Mouse (Mus musculus) heart, embryonic 14.5 days (tissue): ENCODE data around the gene Exoc3l2. TPM values are rescaled to one million over a fixed set of nuclear protein-coding genes. Genes with fewer than 3 reads are reported as not detected.

Experiments used
- ATAC-seq: fragments of 200-750 bp; cut with Nextera tagmentation; 2 replicates; pipeline ENCODE4 v1.8.0; 2017; ENCODE audit warnings: low read depth, moderate TSS enrichment; ENCODE audit not compliant: insufficient number of reproducible peaks, insufficient read depth, low FRiP score
- H3K27ac ChIP-seq, 2 experiments: fragments of 200-500 bp in 1 of 2; fragments of 300-500 bp in 1 of 2; sonication (generic) in 1 of 2; replicated peaks in 1 of 2; 2 replicates each; pipeline ENCODE4 v1.5.1; 2012 to 2014; ENCODE audit warnings: low read depth in 2 of 2, low read length in 2 of 2, control low read depth in 1 of 2, mild to moderate bottlenecking in 1 of 2, mixed read lengths in 1 of 2; ENCODE audit not compliant: control insufficient read depth in 1 of 2, insufficient read depth in 1 of 2
- H3K27me3 ChIP-seq: fragments of 300-500 bp; sonication (generic); 2 replicates; pipeline ENCODE4 v1.6.1; 2014; ENCODE audit warnings: mild to moderate bottlenecking, low read length, control low read depth; ENCODE audit not compliant: control insufficient read depth, insufficient read depth
- H3K36me3 ChIP-seq: fragments of 300-500 bp; sonication (generic); 2 replicates; pipeline ENCODE4 v1.6.1; 2014; ENCODE audit warnings: mild to moderate bottlenecking, control low read depth, low read length, mixed read lengths; ENCODE audit not compliant: control insufficient read depth, insufficient read depth
- H3K4me1 ChIP-seq, 2 experiments: fragments of 200-500 bp in 1 of 2; fragments of 300-500 bp in 1 of 2; sonication (generic) in 1 of 2; 2 replicates each; pipeline ENCODE4 v1.6.1; 2012 to 2014; ENCODE audit warnings: low read length in 2 of 2, control low read depth in 1 of 2, mixed read lengths in 1 of 2; ENCODE audit not compliant: control insufficient read depth in 2 of 2, insufficient read depth in 2 of 2
- H3K4me2 ChIP-seq: fragments of 300-500 bp; sonication (generic); 2 replicates; pipeline ENCODE4 v1.6.1; 2014; ENCODE audit warnings: mild to moderate bottlenecking, low read length
- H3K4me3 ChIP-seq, 2 experiments: fragments of 200-500 bp in 1 of 2; fragments of 300-500 bp in 1 of 2; sonication (generic) in 1 of 2; 2 replicates each; pipeline ENCODE4 v1.5.1; 2012 to 2014; ENCODE audit warnings: low read length in 2 of 2, mild to moderate bottlenecking in 2 of 2, control low read depth in 1 of 2, low read depth in 1 of 2, moderate library complexity in 1 of 2; ENCODE audit not compliant: control insufficient read depth in 1 of 2, insufficient read depth in 1 of 2
- H3K9ac ChIP-seq: fragments of 300-500 bp; sonication (generic); 2 replicates; pipeline ENCODE4 v1.6.1; 2014; ENCODE audit warnings: mild to moderate bottlenecking, low read length
- H3K9me3 ChIP-seq: fragments of 300-500 bp; sonication (generic); 2 replicates; pipeline ENCODE4 v1.6.1; 2016; ENCODE audit warnings: low read length, control low read depth; ENCODE audit not compliant: control insufficient read depth
- WGBS: fragments of 180-500 bp; shearing (Covaris S2); extraction: QIAGEN DNeasy Blood & Tissue Kit; methylation state at CpG from one replicate; pipeline ENCODE4 v1.1.7; 2014; 5-methylcytosine and 5-hydroxymethylcytosine counted together
- polyA plus RNA-seq: library from polyadenylated mRNA; unstranded; fragments of >200 nt; fragmentation: Nextera tagmentation; extraction: Ambion mirVana; gene quantifications from 2 replicates; pipeline ENCODE4 v1.2.1, GENCODE M21; 2014

Gene Exoc3l2
- polyA plus RNA-seq, 1 experiment from 2014 or later, result 1.8 TPM

GRCm38 (mm10) chr7:19462443-19462842 is 688 bp upstream of the Exoc3l2 start:
- 0 out of 4 replicates have a peak overlapping the region, but pooled peaks of 1 of the 2 experiments have one; percentile 20 for H3K4me3 ChIP-seq
- no peaks in the 10 kb centered on the region for H3K9me3 ChIP-seq
- no peak for ATAC-seq
- H3K4me1 ChIP-seq, result peaks cover 14 to 21% of the 10 kb centered on the region in 2 experiments
- peaks cover 13% of the 10 kb centered on the region; the same call in 1 of the 2 replicates for H3K27me3 ChIP-seq
- 53% methylated on average over 4 of the region's 4 CpGs for WGBS
- H3K9ac ChIP-seq, result no peak overlapping the region
- no peaks in the 10 kb centered on the region for H3K36me3 ChIP-seq
- H3K27ac ChIP-seq, result 0 out of 4 replicates have a peak overlapping the region, but pooled peaks of 1 of the 2 experiments have one; percentile 12
- H3K4me2 ChIP-seq, result 0 out of 2 replicates have a peak overlapping the region, but pooled peaks have one; percentile 51

GRCm38 (mm10) chr7:19464367-19465307 is 1.5 kb downstream of the Exoc3l2 start:
- Histone ChIP-seq H3K36me3 (no peaks in the 10 kb centered on the region), H3K4me3 (peak overlapping the region; percentile 8 to 16; a peak in 2 of 4 replicates), H3K9ac (peak overlapping the region; percentile 50; the same call in 1 of the 2 replicates), H3K4me1 (peaks cover 11% of the 10 kb centered on the region in 2 experiments), H3K27me3 (peaks cover 20% of the 10 kb centered on the region), H3K4me2 (peak overlapping the region; percentile 51), H3K27ac (peak overlapping the region in 1 of 2 experiments; percentile 55; a peak in 2 of 4 replicates), H3K9me3 (no peaks in the 10 kb centered on the region)
- ATAC-seq, result 0 out of 2 replicates have a peak, but pooled peaks have one; percentile 29
- WGBS, result 9% methylated on average over 22 of the region's 22 CpGs

GRCm38 (mm10) chr7:19466602-19467145 is 3.5 kb downstream of the Exoc3l2 start:
- no peak overlapping the region for H3K27ac ChIP-seq
- no peak for ATAC-seq
- WGBS, result 46% methylated on average over 5 of the region's 5 CpGs
- H3K4me2 ChIP-seq, result no peak overlapping the region
- no peak overlapping the region for H3K9ac ChIP-seq
- no peak overlapping the region for H3K4me3 ChIP-seq
- no peaks in the 10 kb centered on the region for H3K9me3 ChIP-seq
- H3K27me3 ChIP-seq, result peaks cover 35% of the 10 kb centered on the region
- H3K4me1 ChIP-seq, result peaks cover 11% of the 10 kb centered on the region in 2 experiments
- H3K36me3 ChIP-seq, result no peaks in the 10 kb centered on the region

DNA sequence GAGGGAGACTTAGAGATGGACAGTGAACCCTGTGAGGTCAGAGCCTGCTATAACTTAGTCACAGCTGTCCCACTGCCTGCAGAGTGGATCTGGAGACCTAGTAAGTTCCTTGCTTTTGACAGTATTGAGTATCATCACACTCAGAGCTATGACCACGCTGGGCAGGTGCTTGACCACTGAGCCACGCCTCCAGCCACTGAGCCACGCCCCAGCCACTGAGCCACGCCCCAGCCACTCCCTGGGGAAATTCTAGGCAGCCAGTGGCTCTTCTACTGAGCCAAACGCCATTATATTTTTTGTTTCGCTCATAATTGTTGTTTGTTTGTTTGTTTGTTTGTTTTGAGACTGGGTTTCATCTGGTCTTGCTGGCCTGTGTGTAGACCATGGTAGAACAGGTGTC is 4.5 kb downstream of the Exoc3l2 start:
- Histone ChIP-seq H3K27me3 (peaks cover 44% of the 10 kb centered on the region), H3K4me3 (no peak overlapping the region), H3K27ac (no peak overlapping the region), H3K9me3 (no peaks in the 10 kb centered on the region), H3K4me1 (peaks cover 14 to 15% of the 10 kb centered on the region in 2 experiments), H3K9ac (no peak overlapping the region), H3K4me2 (no peak overlapping the region), H3K36me3 (no peaks in the 10 kb centered on the region)
- ATAC-seq, result no peak
- WGBS, result 28% methylated on average over 6 of the region's 6 CpGs

GRCm38 (mm10) chr7:19468279-19468678 is 5.1 kb downstream of the Exoc3l2 start:
- no peak overlapping the region for H3K4me2 ChIP-seq
- H3K27ac ChIP-seq, result no peak overlapping the region
- H3K36me3 ChIP-seq, result no peaks in the 10 kb centered on the region
- H3K9ac ChIP-seq, result no peak overlapping the region
- peaks cover 14 to 15% of the 10 kb centered on the region in 2 experiments for H3K4me1 ChIP-seq
- H3K4me3 ChIP-seq, result no peak overlapping the region
- 68% methylated on average over 12 of the region's 12 CpGs for WGBS
- no peaks in the 10 kb centered on the region for H3K9me3 ChIP-seq
- H3K27me3 ChIP-seq, result peaks cover 51% of the 10 kb centered on the region
- ATAC-seq, result no peak

- Histone ChIP-seq H3K9ac (no peak overlapping the region), H3K9me3 (no peaks in the 10 kb centered on the region), H3K27ac (no peak overlapping the region), H3K4me2 (no peak overlapping the region; the same call in 1 of the 2 replicates), H3K27me3 (peaks cover 56% of the 10 kb centered on the region), H3K36me3 (no peaks in the 10 kb centered on the region), H3K4me3 (no peak overlapping the region), H3K4me1 (peaks cover 9 to 16% of the 10 kb centered on the region in 2 experiments)
- ATAC-seq, result no peak
- WGBS, result 35% methylated on average over 23 of the region's 23 CpGs
These were observed 6.3 kb downstream of the Exoc3l2 start for GRCm38 (mm10) chr7:19469404-19469803.

GRCm38 (mm10) chr7:19470308-19470707 is 7.2 kb downstream of the Exoc3l2 start:
- 20% methylated on average over 14 of the region's 14 CpGs for WGBS
- ATAC-seq, result no peak
- peaks cover 59% of the 10 kb centered on the region for H3K27me3 ChIP-seq

More at GRCm38 (mm10) chr7:19470308-19470707, 7.2 kb downstream of the Exoc3l2 start:
- Histone ChIP-seq H3K27ac (no peak overlapping the region), H3K4me3 (no peak overlapping the region), H3K9ac (no peak overlapping the region), H3K36me3 (no peaks in the 10 kb centered on the region), H3K4me2 (no peak overlapping the region), H3K9me3 (no peaks in the 10 kb centered on the region), H3K4me1 (peaks cover 5 to 9% of the 10 kb centered on the region in 2 experiments; a peak in 3 of 4 replicates)
